Mouse (Mus musculus) ES-Bruce4 (cell line): ENCODE results near the gene Hoxb2. TPM values are rescaled to one million over a fixed set of nuclear protein-coding genes. Genes with fewer than 3 reads are reported as not detected.

Experiments used
- H3K27ac ChIP-seq: 2 replicates; pipeline ENCODE4 v1.5.1; 2012; ENCODE audit warnings: low read length, inconsistent platforms; ENCODE audit not compliant: insufficient read depth
- H3K27me3 ChIP-seq: 2 replicates; pipeline ENCODE4 v1.6.1; 2012; ENCODE audit warnings: mild to moderate bottlenecking, low read length, inconsistent platforms; ENCODE audit not compliant: control insufficient read depth, poor library complexity, insufficient read depth, severe bottlenecking
- H3K36me3 ChIP-seq: 2 replicates; pipeline ENCODE4 v1.6.1; 2012; ENCODE audit warnings: inconsistent platforms, mild to moderate bottlenecking, low read length, moderate library complexity; ENCODE audit not compliant: control insufficient read depth, poor library complexity, insufficient read depth, severe bottlenecking
- H3K4me1 ChIP-seq: one replicate; pipeline ENCODE4 v1.8.1; 2011; ENCODE audit warnings: low read length; ENCODE audit not compliant: control insufficient read depth, insufficient read depth
- H3K4me3 ChIP-seq: 2 replicates; pipeline ENCODE4 v1.5.1; 2011; ENCODE audit warnings: low read depth, mild to moderate bottlenecking, low read length
- H3K9ac ChIP-seq: 2 replicates; pipeline ENCODE4 v1.6.1; 2012; ENCODE audit warnings: low read depth, mild to moderate bottlenecking, inconsistent platforms; ENCODE audit not compliant: poor library complexity, severe bottlenecking
- H3K9me3 ChIP-seq: replicated peaks from 2 replicates; pipeline ENCODE4 v1.6.1; 2012; ENCODE audit warnings: mild to moderate bottlenecking, low read length, inconsistent platforms; ENCODE audit not compliant: control insufficient read depth, poor library complexity, insufficient read depth, severe bottlenecking
- CTCF ChIP-seq: IDR thresholded peaks from one replicate; pipeline ENCODE4 v1.8.1; 2011; ENCODE audit warnings: low read depth, low read length
- EP300 ChIP-seq: IDR thresholded peaks from 2 replicates; pipeline ENCODE4 v1.6.1; 2011; ENCODE audit warnings: low read depth, low read length; ENCODE audit not compliant: insufficient read depth
- POLR2A ChIP-seq: IDR thresholded peaks from one replicate; pipeline ENCODE4 v1.8.1; 2011; ENCODE audit warnings: low read length; ENCODE audit not compliant: insufficient read depth
- polyA plus RNA-seq: library from polyadenylated mRNA; stranded (reverse); fragments of >200 nt; gene quantifications from 2 replicates; pipeline ENCODE4 v1.2.4, GENCODE M21; 2011; ENCODE audit warnings: low read depth; ENCODE audit not compliant: missing spikeins, insufficient read depth, insufficient read length

The Hoxb2 gene
- polyA plus RNA-seq, 1 experiment, result 0.70 TPM

- H3K27ac ChIP-seq, result no peak overlapping the region
- peaks cover 2% of the 10 kb centered on the region for H3K4me1 ChIP-seq
- H3K9ac ChIP-seq, result no peak overlapping the region
- peaks cover 51% of the 10 kb centered on the region for H3K27me3 ChIP-seq
- H3K9me3 ChIP-seq, result no peaks in the 10 kb centered on the region
- H3K36me3 ChIP-seq, result no peaks in the 10 kb centered on the region
- TF ChIP-seq CTCF (no peak), EP300 (no peak), POLR2A (no peak)
- H3K4me3 ChIP-seq, result no peak overlapping the region
Measured at GRCm38 (mm10) chr11:96350791-96351190, 466 bp downstream of the Hoxb2 start.

GRCm38 (mm10) chr11:96351312-96351711 is 987 bp downstream of the Hoxb2 start:
- Histone ChIP-seq H3K27me3 (peaks cover 51% of the 10 kb centered on the region), H3K9ac (no peak overlapping the region), H3K36me3 (no peaks in the 10 kb centered on the region), H3K9me3 (no peaks in the 10 kb centered on the region), H3K4me1 (peaks cover 2% of the 10 kb centered on the region), H3K27ac (no peak overlapping the region), H3K4me3 (no peak overlapping the region)
- no peak for TF ChIP-seq EP300

GRCm38 (mm10) chr11:96351831-96352230 is 1.5 kb downstream of the Hoxb2 start:
- H3K27me3 ChIP-seq, result peaks cover 53% of the 10 kb centered on the region
- no peak overlapping the region for H3K27ac ChIP-seq
- no peak overlapping the region for H3K4me3 ChIP-seq
- no peak overlapping the region for H3K9ac ChIP-seq
- no peaks in the 10 kb centered on the region for H3K9me3 ChIP-seq
- peaks cover 2% of the 10 kb centered on the region for H3K4me1 ChIP-seq
- H3K36me3 ChIP-seq, result no peaks in the 10 kb centered on the region
- no peak for TF ChIP-seq CTCF
- no peak for TF ChIP-seq EP300
- no peak for TF ChIP-seq POLR2A

DNA sequence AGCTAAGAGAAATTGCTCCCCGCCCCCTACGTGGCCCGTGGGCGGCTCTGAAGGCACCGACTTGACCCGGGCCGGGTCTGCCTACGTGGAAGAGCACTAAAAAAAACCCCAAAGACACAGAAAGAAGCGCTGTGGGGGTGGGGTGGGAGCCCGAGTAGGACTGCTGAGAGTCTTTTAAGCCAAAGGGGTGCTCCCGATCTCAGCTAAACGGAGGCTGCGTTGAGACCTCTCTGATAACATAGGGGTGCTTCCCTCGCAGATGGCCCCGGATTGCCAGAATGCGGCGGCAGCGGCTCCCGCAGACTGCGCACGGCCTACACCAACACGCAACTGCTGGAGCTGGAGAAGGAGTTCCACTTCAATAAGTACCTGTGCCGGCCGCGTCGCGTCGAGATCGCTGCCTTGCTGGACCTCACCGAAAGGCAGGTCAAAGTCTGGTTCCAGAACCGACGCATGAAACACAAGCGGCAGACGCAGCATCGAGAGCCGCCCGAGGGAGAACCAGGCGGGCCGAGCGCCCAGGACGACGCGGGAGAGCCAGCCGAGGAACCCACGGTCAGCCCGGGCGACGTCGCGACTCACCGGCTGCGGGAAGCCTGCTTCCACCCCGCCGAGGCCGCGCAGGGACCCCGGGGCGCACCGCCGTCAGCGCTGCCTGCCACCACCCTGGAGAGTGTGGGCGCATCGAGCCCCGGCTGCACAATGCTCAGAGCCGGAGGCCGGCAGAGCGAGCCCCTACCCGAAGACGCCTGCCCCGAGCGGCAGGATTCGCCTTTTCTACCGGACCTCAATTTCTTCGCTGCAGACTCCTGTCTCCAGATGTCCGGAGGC is 2.6 kb downstream of the Hoxb2 start:
- Histone ChIP-seq H3K27me3 (peaks cover 49% of the 10 kb centered on the region), H3K4me1 (peaks cover 2% of the 10 kb centered on the region), H3K9ac (no peak overlapping the region), H3K36me3 (no peaks in the 10 kb centered on the region), H3K4me3 (peak overlapping the region; percentile 29), H3K9me3 (no peaks in the 10 kb centered on the region), H3K27ac (no peak overlapping the region)
- TF ChIP-seq EP300, result no peak
- no peak for TF ChIP-seq CTCF
- no peak for TF ChIP-seq POLR2A

- Histone ChIP-seq H3K36me3 (no peaks in the 10 kb centered on the region), H3K9me3 (no peaks in the 10 kb centered on the region), H3K9ac (no peak overlapping the region), H3K4me3 (0 out of 2 replicates have a peak overlapping the region, but pooled peaks have one; percentile 29), H3K27ac (no peak overlapping the region), H3K27me3 (peaks cover 50% of the 10 kb centered on the region), H3K4me1 (peaks cover 2% of the 10 kb centered on the region)
- TF ChIP-seq CTCF, result no peak
- no peak for TF ChIP-seq EP300
- no peak for TF ChIP-seq POLR2A
Measured at GRCm38 (mm10) chr11:96353522-96353841, 3.2 kb downstream of the Hoxb2 start.

DNA sequence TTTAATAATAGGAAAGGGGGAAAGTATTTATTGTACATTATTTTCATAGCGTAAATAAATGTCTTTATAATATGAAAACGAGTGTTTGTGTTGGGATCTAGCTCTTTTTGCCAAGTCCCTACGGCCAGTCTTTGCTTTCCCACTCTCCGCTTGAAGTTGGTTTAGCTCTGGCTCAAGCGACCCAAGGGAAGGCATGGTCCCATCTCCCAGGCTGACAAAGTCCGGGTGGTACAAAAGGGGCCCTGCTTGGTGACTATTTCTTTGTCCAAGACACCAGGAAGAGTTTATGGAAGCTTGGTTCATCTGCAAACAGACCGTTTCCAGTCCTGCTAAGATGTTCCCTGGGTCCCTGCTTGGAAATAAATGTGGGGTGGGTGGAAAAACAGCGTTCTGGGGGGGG is 3.6 kb downstream of the Hoxb2 start:
- Histone ChIP-seq H3K4me1 (peaks cover 2% of the 10 kb centered on the region), H3K4me3 (no peak overlapping the region; the same call in 1 of the 2 replicates), H3K9ac (no peak overlapping the region), H3K27me3 (peaks cover 48% of the 10 kb centered on the region), H3K9me3 (no peaks in the 10 kb centered on the region), H3K27ac (no peak overlapping the region), H3K36me3 (no peaks in the 10 kb centered on the region)
- no peak for TF ChIP-seq CTCF
- TF ChIP-seq POLR2A, result no peak
- TF ChIP-seq EP300, result no peak
